Mouse (Mus musculus) testis, postnatal 14 days (tissue): ENCODE results near the gene Galnt3.

Source experiments
- DNase-seq: peaks from one replicate; pipeline ENCODE4 v3.0.0; 2021; ENCODE audit warnings: low spot score

The Galnt3 gene

DNA sequence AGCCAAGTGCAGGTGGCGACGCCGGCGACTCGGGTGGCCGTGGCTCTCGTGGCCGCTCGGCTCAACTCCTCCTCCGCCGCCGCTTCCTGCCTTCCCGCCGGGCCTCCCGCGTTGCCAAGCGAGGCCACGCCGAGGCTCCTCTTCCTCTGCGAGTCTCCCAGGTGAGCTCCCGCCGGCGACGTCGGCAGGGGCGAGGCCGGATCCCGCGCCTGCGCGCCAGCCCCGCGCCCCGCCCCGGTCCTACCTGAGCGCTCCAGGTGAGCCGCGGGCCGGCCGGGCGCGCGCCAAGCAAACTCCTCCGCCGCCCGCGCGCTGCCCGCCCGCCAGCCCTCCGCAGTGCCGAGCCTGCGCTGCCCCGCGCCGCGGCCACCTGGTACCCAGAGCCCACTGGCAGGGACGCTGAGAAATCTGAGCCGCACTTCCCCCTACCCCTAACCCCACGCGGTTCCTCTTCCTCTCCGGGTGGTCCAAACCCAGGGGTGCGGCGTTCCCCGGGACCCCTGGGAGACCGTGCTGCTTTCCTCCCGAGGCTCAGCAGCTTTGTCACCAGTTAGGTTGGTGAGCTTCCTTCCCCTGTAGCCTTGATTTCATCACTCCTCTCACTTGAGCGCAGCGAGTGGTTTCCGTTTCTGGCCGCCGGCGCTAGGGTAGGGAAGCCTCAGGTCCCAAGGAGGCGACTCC, at the start of gene Galnt3:
Galnt3 (minus strand) TSS at position 404 of the 681 bp plus-strand sequence.
- peak; percentile 66 for DNase-seq

DNA sequence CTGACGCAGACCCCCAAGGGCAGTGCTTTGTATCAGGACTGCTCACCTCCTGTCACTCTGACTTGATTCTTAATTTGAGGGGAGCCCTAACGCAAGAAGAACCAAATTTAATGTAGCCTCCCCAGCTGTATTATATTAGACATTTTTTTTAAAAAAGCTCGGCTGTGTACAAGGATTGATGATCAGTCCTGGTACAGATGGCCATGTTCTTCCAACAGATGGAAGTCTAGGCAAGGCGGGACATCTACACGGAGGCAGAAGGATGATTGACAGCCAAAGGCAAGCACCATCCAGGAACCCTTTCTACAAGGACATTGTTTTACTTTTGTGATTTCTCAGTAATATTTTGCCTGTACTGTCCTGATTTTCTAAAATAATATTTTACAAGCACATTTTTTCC, 48.3 kb upstream of the Galnt3 start:
- DNase-seq = no peak

DNA sequence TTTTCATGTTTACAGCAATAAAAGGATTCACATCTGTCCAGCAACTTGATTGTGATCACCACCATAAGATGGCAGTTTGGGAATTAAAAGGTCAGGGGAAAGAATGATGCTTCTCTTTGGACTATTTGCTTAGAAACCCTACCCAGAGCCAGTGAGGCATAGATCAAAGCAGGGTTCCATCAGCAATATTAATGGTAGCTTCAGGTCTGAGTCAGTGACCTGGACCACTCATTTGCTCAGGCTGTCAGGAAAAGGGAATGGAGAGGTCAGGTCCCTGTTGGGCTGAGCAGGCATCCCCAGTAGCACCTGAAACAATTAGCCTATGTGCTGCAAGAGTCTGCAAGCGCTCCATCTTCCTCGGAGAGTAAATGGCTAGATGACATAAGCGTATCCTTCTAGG, 46.8 kb upstream of the Galnt3 start:
- no peak for DNase-seq

DNA sequence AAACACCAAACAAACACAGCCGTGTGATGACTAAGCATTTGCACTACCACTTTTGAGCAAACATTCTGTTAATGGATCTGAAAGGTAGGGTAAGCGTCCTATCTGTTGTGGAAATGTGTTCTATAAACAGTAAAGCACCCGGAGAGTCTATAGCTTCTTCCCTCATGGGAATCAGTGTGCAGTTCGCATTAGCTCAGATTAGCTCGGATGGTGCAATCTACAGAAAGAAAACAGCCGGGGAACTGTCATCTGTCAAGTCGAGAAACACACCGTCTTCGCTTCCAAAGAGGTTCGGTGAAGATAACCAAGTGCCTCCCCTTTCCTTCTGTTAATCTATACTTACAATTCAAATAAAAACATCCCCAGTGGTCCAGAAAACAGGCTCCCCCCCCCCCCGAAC, 45.9 kb upstream of the Galnt3 start:
- no peak for DNase-seq

DNA sequence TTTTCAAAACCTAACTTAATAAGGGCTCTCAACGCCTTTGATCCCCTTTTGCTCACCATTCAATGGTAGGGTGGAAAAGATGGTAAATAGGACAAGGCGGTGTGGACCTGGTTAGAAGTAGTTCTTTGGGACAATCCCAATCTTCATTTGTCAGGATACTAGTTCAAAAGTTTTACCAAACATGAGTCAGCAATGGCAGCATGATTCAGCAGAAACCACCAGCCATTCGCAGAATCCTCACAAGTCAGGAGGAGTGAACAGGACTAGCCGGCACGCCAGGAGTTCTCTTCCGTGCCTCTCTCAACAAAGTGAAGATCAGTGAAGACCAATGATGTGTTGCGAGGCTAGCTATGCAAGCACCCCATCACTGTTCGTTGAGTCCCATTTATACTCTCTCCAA, 40.2 kb upstream of the Galnt3 start:
- no peak for DNase-seq

DNA sequence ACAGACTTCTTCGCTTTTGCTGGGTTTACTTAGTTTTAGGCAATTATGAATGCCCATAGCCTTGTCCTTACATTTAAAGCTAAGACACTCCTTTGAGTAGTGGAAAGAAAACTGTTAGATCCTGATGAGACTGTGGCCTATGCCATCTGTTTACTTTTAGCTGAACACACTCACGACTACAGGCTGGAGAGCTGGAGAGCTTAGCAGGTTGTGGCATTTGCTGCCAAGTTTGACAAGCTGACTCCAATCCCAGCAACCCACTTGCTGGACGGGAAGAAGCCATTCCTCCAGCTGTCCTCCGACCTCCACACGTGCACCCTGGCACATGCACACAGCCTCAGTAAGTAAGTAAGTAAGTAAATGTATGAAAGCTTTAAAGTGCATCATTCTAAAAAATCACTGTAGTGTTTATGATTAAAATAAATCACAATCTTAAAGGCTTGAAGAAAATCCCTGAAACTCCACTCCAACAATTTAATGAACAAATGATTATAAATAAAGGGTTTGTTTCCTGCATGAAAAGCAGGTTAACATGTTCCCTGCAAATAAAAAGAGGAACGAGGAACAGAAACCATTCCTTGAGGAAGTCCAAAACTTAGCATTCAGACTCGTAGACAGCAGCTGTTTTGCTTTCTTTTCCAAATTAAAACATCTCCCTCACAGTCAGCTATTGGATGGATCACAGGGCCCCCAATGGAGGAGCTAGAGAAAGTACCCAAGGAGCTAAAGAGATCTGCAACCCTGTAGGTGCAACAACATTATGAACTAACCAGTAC, 33.5 kb upstream of the Galnt3 start:
- no peak for DNase-seq

DNA sequence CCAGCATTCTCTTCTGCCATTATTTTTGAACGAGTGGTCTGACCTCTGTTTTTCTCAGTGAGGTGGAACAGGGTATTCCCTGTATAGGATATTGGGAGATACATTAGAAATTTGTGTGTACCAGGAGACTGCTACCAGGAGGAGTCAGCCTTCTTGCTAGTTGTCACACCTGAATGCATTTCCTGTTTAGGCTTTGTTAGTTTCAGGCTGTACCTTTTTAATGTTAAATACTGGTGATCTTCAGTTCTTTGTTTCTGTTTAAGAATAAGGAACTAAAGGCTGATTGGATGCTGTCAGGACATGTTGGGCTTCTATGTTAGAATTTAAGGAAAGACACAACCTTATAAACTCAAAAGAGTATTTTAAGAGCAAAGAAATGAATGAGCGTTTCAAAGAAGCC, 26.6 kb upstream of the Galnt3 start:
- no peak for DNase-seq

DNA sequence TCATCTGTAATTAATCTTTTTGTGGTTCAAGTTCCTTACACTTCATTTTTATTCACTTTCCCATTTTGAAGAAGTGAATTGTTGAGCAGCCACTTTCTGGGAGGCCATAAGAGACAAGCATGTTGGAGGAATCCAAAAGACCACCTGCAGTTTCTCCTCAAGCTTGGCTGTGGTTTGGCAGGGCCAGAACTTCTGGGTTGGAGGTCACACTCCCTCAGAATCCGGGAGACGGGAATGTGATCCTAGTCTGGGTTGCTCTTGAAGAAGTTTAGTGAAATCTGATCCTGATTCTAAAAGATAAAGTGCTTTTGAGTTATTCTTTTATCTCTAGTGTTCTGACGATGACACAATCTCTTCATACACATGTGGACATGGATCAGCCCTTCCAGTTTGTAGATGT, 25.7 kb upstream of the Galnt3 start:
- DNase-seq = no peak

DNA sequence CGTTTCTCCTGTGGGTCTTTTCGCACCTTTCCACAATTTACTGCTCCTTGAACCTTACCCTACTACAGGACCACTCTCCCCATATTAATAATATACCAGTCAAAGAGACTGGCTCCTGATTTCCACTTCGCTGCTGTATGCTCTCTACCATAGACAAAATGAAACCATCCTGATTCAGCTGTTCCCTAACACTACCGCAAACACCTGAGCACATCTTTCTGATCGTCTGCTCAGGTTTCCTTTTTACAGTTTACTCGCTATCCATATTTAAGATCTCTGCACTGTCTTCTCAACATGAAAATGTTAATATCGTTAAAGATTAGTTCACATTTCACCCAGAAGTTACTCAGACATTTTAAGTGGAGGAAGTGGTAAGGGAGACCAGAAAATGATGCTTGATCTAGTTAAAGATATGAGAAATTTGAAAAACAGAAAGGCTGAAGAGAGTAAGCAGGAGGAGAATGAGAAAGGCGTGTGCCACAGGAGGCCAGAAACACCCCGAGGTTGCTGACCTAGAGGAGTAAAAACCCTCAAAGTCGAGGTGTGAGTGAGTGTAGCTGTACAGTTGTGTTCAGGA, 23.9 kb upstream of the Galnt3 start:
- no peak for DNase-seq

DNA sequence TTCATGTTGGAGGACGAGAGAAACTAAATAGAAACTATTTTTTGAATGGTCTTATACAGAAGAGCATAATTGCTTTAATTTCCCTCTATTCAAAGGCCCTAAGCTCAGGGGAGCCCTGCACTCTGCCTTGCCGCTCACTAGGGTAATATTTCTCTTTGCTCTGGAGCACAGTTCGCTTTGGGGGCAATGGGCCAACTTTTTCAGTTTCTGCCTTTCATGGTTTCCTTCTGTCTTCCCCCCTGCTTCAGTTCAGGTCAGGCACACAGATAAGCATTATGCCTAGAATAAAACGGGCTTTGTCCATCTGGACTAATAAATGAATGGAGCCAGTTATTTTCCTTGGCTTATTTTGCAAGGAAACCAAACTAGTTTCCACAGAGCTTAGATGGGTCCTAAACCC, 21.7 kb upstream of the Galnt3 start:
- DNase-seq = no peak

DNA sequence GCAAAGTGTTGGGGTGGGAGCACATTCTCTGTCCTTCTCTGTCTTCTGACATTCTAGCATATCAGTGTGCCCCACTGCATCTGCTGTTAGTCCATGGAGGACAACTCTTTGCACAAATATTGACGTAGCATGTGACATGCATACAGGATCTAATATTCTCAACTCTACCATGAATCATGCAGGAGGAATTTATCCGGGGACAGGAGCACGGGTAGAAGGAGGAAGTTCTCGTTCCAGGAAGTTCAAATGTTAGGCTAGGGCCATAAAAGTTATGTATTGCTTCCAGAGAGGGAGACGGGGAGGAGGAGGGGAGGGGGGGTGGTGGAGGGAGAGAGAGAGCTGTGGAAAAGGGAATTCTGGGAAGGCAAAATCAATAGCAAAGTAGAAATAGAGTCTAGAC, 20.0 kb upstream of the Galnt3 start:
- DNase-seq = no peak

DNA sequence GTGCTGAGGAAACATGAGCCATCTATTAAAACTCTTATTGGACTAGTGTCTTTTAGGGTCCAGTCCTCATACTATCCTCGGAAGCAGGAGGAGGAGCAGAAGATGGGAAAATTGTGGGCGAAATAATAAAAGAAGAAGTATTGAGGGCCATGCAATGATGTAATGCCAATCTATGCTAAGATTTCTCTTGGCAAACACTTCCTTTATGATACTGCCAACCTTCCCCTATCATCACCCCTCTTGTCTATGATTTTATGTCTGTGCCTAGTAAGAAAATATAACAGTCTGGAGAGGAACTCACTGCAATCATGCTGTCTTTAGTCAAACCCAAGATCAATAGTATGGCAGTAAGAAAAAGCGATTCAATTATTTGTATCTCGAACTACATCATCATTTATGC, 18.5 kb upstream of the Galnt3 start:
- no peak for DNase-seq

DNA sequence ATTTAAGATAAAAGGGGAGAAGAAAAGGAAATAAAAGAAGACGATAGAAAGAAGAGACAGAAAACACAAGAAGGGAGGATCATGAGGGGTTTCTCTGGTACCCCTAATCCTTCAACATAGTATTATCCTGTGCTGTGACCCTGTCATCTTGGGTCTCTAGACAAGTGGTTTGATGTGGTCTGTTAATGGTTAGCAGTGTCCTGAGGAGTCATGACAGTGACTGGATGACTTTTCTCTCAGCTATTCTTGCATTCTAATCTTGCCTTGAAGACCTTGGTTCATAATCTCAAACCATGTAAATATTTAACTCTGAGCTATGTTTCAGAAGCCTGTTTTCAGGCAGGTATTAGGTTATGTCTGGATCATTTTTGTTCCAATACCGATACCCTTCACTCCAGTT, 17.9 kb upstream of the Galnt3 start:
- no peak for DNase-seq

DNA sequence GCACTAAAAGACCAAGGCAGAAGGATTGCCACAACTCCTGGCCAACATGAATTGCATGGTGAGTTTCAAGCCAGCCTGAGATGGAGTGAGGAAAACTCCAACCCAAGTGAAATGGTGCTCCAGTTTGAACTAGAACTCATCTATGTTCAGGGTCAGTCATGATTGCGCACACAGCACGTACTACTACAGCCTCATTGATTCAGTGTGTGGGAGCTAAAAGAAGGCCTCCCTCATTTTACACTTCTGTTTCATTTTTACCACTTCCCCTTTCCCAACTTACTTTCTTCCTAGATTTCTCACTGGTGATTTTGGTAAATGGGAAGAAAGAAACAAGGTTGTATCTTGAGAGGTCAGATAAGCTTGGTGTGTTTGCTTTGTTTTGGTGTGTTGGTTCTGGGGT, 17.5 kb upstream of the Galnt3 start:
- DNase-seq = no peak

DNA sequence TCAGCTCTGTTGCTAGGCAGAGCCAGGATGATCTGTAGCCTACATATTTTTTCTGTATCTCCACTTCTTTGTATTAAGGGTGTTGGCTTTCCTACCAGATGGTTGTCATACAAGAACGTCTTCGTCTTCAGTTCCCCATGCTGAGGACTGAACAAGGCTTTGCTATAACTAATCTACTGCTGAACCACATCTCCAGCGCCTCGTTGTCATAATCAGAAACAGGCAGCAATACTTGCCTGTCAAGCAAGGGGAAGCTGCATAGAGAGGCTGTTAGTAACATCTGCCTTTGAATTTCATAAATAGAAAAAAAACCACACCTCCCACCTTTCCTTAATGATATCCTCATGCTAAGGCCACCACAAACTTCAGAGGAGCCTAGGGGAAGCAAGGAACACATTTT, 15.5 kb upstream of the Galnt3 start:
- no peak for DNase-seq

DNA sequence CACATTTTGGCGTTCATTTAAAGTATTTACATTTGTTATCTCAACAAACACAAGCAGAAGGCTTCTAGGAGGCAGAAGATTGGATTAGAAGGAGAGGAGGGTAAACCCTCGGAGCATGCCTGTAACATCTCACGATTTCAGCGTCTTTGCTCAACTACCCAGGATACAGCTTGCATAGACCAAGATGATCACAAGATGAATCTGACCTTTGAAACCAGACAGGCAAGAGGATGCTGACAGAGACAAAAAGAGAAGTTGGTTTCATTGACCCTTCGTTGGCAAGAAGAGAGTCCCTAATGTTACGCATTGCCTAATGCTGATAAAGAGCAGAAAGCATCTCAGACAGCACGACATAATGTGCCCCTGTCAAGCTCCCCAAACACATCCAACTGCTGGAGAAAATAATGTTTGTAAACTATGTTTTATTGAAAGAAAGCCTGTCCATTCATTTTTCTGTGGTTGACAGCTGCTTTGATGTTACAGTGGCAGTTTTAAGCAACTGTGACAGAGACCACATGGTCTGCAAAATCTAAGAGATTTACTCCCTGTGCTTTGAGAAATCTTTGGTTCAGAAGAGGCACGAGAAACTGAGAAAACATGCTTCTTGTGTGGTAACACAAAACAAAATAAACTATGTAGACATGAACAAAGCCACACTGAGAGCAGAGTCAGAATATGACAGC, 7.2 kb upstream of the Galnt3 start:
- DNase-seq = no peak

DNA sequence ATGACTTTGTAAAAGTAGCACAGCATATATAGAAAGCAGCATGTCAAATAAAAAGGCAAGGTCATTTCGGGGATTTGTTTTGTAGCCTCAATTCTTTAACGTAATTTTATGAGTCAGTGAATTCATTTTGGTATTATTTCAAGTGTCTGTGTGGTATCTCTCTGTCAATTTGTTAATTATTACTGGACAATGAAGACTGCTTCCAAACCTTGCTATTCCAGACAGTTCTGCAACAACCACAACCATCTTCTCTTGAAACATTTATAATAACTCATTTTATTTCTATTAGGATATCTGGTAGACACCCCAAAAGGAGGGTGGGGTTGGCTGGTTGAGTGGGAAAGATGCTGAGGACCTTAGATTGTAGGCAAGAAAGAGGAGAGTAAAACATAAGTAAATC, 4.1 kb upstream of the Galnt3 start:
- DNase-seq = no peak

DNA sequence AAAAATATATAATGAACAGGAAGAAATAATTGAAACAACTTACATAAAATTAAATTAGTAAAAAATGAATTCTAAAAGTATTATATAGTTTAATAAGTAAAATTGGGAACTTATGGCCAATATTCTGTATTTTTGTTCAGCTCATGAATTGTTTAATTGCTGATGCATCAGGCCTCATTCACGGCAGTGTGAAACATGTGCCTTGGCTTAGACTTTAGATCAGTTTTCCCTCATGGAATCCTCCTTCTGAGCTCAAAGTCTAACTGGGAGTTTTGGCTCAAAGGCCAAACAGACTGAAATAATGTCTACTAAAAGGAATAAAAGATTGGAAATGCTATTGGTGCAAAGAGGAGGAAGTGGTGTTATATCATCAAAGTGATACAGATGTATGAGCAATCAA, 2.7 kb upstream of the Galnt3 start:
- no peak for DNase-seq

DNA sequence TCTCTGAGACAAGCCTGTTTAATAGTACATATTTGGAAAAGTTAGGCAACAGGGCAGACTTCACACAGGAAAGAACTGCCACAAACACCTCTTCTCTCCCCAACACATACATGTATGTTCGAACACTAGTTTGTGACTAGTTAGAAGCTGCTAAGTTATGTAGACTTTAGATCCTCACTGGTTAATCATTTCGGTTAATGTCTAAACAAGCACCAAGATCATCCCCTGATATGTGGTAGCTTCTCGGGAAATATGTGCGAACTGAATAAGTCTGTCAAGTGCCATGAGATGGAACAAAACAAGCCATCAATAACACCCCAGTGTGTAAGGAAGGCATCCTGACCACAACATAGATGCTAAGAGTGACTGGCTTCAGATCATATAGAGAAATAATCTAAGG, 2.1 kb upstream of the Galnt3 start:
- no peak for DNase-seq

DNA sequence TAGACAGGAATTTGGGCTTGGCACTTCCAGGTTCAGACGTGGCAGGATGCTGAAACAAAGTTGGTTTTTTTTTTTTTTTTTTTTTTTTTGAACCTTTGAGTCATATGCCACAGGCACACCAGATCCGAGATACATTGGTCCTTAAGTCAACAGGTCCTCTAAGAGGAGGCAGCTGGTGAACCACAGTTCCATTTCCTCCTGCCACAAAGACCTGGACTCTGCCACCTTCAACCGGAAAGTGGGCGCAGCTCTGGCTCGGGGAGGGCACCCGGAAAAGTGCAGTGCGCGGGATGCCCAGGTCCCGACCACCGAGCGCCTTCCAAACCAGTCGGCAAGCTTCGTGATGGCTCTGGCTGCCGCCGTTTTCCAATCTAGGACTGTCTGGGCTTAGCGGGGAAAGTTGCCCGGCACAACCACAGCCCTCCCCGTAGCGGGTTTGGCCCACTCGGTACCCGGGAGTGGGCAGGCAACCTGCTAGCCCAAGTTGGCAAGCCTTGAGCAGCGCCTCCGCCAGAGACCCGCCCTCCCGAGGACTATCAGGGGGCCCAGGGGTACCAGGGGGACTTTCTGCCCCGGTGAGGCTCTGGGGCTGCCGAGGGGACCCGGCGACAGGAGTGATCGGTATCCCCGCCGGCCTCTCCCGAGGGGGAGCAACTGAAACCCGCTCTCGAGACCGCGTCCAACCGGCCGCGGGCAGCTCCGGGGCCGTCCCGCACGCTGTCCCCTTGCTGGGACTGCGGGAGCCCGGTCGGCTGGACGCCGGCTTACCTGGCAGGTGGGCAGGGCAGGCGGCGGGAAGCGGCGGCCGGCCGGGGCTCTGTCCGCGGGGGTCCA, 821 bp downstream of the Galnt3 start:
- DNase-seq = peak; percentile 10

DNA sequence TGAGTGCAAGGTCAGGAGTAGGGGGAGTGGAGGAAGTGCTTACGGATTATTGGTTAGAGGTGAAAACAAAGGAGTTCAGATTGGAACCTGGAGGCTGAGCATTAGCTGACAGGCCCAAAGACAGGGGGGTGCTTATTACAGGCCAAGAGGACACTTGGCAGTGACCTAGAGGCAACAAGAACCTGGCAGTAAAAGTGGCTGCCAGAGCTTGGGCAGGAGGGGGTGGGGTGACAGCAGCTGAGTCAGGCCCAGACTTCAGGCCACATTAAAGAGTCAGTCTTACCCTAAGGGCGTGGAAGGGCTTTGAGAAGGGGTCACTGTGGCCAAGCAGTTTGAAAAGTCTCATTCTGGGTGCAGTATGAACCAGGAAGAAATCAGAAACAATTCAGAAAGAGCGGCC, 7.1 kb downstream of the Galnt3 start:
- DNase-seq = no peak

DNA sequence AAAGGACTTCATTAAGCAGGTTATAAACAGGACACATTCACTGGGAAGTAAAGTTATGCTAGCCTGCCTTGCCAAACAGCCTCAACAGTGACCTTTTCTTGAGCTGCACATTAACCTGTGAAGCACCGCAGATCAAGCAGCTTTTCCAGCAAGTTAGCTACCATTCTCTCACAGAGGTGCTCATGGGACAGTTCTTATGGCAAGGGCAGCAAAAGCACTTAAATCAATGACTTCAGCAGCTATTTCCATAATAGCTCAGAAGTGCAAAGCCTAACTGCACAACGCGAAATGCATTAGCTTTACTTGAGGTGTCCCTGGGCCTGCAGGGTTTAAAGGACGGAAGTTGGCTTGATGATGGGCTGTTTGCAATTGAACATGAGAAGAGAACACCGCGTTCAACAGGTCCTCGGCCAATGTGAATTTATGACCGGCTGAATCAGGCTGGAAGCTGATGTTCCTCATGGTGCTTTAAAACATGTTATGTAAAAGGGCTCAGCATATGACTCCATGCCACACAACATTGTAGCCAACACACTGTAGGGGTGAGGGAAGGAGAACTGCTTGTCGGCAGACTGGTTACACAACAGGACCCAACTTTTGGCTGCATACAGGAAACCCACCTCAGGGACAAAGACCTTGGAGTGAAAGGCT, 16.8 kb downstream of the Galnt3 start:
- DNase-seq = no peak
